Mouse (Mus musculus) CH12.LX (cell line): ENCODE results near the gene Cotl1.

Experiments used
- BHLHE40 ChIP-seq: IDR thresholded peaks from 2 replicates; pipeline ENCODE4 v1.6.1; 2011; ENCODE audit warnings: mild to moderate bottlenecking, low read depth, low read length, improper control_type of control experiment
- CHD1 ChIP-seq: IDR thresholded peaks from 2 replicates; pipeline ENCODE4 v1.6.1; 2012; ENCODE audit warnings: low read depth, low read length, improper control_type of control experiment, inconsistent platforms
- CTCF ChIP-seq, 2 experiments: IDR thresholded peaks in 1 of 2; conservative IDR thresholded peaks in 1 of 2; 2 replicates each; pipeline ENCODE4 v1.5.1; 2011 to 2012; ENCODE audit warnings: low read depth in 2 of 2, low read length in 2 of 2, improper control_type of control experiment in 1 of 2, inconsistent platforms in 1 of 2, mild to moderate bottlenecking in 1 of 2, moderate library complexity in 1 of 2
- HCFC1 ChIP-seq: IDR thresholded peaks from 2 replicates; pipeline ENCODE4 v1.6.1; 2012; ENCODE audit warnings: low read depth, mild to moderate bottlenecking, inconsistent platforms, low read length, improper control_type of control experiment
- MEF2A ChIP-seq: IDR thresholded peaks from 2 replicates; pipeline ENCODE4 v1.6.1; 2014; ENCODE audit warnings: low read depth, mild to moderate bottlenecking, inconsistent platforms, low read length, improper control_type of control experiment, borderline replicate concordance
- NELFE ChIP-seq: IDR thresholded peaks from 2 replicates; pipeline ENCODE4 v1.6.1; 2011; ENCODE audit warnings: low read depth, low read length, improper control_type of control experiment
- POLR2A ChIP-seq: IDR thresholded peaks from 2 replicates; pipeline ENCODE4 v1.6.1; 2011; ENCODE audit warnings: low read depth, mild to moderate bottlenecking, improper control_type of control experiment, low read length
- TBP ChIP-seq: conservative IDR thresholded peaks from 2 replicates; pipeline ENCODE4 v1.6.1; 2011; ENCODE audit warnings: low read depth, low read length, improper control_type of control experiment
- UBTF ChIP-seq: IDR thresholded peaks from 2 replicates; pipeline ENCODE4 v1.6.1; 2012; ENCODE audit warnings: low read depth, mild to moderate bottlenecking, inconsistent platforms, low read length, improper control_type of control experiment, moderate library complexity
- USF1 ChIP-seq: IDR thresholded peaks from 2 replicates; pipeline ENCODE4 v1.6.1; 2014; ENCODE audit warnings: low read depth, mild to moderate bottlenecking, inconsistent platforms, low read length, improper control_type of control experiment

- no peak for TF ChIP-seq POLR2A
- TF ChIP-seq CTCF (conservative IDR thresholded peaks at IDR 0.05 in 1 of 2, IDR thresholded peaks at IDR 0.05 in 1 of 2; ENCODE audit: low read depth in 2 of 2, low read length in 2 of 2), result no peak
- TF ChIP-seq MEF2A, result no peak
- no peak for TF ChIP-seq HCFC1
- no peak for TF ChIP-seq UBTF
- TF ChIP-seq USF1, result no peak
- TF ChIP-seq NELFE, result no peak
- no peak for TF ChIP-seq CHD1
- no peak for TF ChIP-seq TBP
- no peak for TF ChIP-seq BHLHE40
Measured at GRCm38 (mm10) chr8:119816219-119816618, 24.1 kb downstream of the Cotl1 start.
